Mouse (Mus musculus): Measurements from ENCODE around the gene Smad3.
A peak's percentile ranks its signal among the peaks of the same experiment; 100 is the strongest.

The Smad3 gene

GRCm38 (mm10) chr9:63718735-63719358 is 38.9 kb downstream of the Smad3 start:
- DNase-seq: no peak

- no peak for DNase-seq
Observed at GRCm38 (mm10) chr9:63718170-63718569, 39.6 kb downstream of the Smad3 start.

- no peak for DNase-seq
Observed at GRCm38 (mm10) chr9:63717474-63718005, 40.3 kb downstream of the Smad3 start.

DNA sequence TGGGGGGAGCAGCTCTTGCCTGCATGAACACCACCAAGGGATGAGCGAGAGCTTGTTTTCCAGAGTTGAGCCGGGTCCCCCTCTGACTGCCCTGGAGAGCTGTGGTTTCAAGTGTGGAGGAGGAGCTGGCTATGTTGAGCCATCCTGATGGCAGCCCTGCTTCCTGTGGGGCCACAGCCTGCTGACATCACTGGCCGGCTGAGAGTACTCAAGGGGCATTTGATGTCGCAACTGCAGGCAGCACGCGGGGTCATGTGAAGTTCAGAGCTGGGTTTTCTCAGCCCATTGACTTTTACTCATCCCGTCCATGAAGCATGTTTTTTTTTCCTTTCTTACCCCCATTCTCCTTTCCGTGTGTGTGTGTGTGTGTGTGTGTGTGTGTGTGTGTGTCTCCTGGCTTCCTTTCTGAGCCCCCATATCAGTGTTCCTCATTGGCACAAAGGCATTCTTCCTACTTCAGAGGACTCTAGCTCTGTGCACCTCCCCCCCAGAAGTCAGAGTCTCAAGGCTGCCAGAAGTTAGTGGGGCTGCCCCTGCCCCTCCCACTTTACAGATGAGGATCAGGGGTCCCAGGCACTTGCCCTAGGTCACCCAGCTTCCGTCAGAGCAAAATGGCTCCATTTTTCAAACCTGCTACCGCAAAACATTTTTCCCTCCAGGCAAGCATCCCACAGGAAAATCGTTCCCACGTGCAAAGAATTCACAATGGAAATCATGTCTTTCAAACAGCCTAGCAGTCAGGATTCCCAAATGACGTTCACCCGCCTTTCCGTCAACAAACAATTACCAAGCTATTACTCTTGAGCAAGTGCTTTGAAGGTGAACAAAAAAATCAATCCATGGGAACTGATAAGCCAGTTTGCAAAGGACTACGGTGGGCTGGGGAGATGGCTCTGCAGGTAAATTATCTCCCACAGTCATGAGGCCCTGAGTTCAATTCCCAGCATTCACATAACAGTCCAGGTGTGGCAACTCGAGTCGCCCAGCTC is 41.4 kb downstream of the Smad3 start:
- DNase-seq: no peak

GRCm38 (mm10) chr9:63714572-63714971 is 43.2 kb downstream of the Smad3 start:
- DNase-seq: no peak

DNA sequence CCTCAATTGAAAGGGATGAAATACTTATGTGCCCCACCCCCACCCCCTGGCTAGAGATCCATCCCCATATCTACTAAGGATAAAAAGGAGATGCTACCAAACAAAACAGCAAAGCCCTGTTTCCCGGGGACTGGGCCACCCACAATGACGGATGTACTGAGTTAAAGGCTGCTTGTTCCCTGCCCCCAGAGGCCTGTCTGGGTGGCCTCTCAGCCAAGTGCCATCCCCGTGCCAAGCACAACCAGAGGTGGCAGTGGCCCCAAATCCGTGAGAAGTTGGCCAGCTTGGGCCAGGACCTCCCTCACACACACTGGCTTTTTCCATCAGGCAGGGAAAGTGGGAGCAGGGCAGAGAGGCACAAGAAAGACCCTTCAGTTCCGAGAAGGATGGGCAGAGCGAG is 45.0 kb downstream of the Smad3 start:
- no peak for DNase-seq

DNA sequence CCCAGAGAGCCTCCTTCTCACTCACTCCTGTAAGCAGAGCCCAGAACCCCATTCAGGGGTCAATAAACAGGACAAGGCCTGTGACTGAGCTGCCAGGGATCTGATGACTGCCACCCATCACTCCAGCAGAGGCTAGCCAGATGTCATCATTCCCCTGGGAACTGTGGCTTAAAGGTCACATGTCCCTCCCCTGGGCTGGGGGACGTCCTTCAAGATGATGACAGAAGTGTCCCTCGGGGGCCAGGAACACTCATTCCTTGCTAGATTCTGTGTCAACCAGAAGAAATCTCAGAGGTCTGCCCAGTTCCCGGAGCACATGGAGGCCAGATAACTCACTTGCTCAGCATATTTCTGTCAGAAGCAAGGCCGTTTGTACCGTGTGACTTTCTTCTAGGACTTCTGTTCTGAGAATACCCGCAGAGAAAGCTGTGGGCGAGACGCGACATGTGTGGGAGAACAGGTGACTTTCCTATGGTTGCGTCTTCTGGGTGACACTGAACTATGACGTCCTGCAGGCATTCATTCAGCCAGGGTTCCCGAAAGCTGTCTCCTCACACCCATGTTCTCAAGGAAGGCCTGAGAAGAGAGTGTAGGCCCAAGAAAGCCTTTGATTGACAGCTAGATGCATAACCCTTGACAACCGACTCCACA is 46.1 kb downstream of the Smad3 start:
- no peak for DNase-seq

DNA sequence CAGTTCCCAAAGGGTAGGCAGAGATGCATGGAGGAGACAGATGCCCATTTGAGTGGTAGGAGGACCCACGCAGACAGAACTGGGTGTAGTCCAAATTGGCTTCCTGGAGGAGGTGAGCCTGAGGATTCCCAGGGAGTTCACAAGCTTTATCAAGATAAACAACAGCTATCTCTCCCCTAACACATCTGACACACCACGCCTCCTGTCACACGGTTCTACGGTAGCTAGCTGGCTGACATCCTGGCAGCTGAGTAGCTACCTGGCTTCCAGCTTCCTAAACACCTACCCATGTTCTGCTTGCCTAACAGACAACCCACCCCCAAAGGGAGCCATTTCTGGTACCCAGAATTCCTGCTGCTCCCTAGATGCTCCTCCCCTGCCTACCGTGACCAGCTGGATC is 47.9 kb downstream of the Smad3 start:
- no peak for DNase-seq

DNA sequence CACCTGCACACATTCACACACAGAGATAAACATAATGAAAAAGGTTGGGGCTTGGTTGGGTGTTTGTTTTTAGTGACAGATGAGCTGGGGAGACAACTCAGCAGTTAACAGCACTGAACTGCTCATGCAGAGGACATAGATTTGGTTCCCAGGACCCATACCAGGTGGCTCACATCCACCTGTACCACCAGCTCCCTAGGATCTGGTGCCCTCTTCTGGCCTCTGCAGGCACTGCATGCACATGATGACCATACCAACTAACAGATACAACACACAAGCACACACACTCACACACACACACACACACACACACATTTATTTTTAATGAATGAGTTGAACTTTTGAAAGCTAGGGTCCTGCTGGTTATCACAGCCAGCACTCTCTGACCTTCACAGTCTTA is 48.5 kb downstream of the Smad3 start:
- DNase-seq: no peak

GRCm38 (mm10) chr9:63707816-63708588 is 49.8 kb downstream of the Smad3 start:
- DNase-seq: no peak

GRCm38 (mm10) chr9:63706152-63706733 is 51.6 kb downstream of the Smad3 start:
- DNase-seq: peak; percentile 54

GRCm38 (mm10) chr9:63704979-63705751 is 52.6 kb downstream of the Smad3 start:
- no peak for DNase-seq

- DNase-seq: no peak
Observed at GRCm38 (mm10) chr9:63704131-63704530, 53.7 kb downstream of the Smad3 start.

- no peak for DNase-seq
Observed at GRCm38 (mm10) chr9:63703236-63703785, 54.5 kb downstream of the Smad3 start.

- DNase-seq: peak; percentile 45
Observed at GRCm38 (mm10) chr9:63702502-63703013, 55.2 kb downstream of the Smad3 start.

GRCm38 (mm10) chr9:63701957-63702309 is 55.9 kb downstream of the Smad3 start:
- no peak for DNase-seq

DNA sequence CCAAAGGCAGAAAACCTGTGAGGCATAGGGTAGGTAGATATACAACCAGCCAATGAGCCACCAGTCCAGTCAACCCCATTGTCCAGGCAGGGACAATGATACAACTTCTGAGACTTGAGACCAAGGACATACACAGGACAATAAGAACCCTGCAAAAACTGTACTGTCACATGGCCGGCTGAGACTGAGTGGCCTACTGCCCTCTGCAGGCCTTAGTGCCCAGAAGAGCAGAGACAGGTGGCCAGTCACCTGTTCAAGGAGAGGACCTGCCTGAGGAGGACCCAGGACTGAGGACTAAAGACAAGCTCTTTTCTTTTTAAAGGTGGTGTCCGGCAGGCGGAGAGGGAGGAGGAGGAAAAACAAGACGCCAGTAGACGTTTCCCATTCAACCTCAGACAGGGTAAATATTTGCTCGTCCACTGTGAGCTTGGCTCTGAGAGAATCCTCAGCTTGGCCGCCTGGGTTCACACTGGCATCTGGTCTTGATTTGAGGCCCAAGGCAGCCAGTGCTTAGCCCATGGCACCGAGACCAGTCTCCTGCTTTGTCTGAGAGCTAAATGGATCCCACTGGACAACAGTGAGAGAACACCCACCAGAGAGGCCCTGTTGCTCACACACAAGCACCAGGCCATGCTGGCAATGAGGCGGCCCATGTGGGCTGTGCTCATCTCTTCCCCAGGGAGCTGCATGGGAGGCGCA is 56.4 kb downstream of the Smad3 start:
- DNase-seq: no peak

DNA sequence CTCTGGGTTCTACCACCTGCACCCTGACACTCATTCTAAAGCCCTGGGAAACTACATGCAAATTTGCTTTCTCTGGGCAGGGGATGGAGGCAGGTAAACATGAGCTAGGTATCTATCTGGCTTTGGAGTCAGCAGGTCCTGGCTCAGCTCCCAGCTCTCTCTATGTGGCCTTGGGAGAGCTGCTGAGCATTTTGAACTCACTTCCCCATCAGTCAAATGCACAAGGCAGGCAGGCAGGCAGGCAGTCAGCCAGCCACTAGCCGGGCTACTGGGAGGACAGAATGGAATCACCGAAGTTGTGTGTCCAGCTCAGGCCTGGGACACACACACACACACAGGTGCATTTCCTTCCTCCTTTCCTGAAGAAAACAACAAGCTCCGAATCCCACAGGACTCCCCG is 58.6 kb downstream of the Smad3 start:
- no peak for DNase-seq

- no peak for DNase-seq
Observed at GRCm38 (mm10) chr9:63698320-63699045, 59.3 kb downstream of the Smad3 start.

DNA sequence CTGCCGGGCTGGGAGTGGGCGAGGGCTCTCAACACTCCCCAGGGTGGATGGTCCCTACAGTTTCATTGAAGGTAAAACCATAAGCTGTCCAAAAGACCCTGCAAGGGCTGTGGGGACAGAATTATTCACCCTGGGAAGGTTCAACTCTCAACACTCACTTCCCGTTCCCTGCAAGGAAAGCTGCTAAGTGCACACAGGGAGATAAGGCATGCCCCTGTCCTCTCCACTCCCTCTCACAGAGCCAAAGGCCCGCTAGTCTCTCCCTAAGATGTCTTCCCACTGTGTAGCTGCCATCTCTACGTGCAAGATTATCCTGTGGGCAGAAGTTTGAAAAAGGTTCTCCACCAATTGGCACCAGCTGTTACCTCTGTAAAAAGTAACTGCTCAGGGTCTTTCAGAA is 60.2 kb downstream of the Smad3 start:
- no peak for DNase-seq

All from right cerebral cortex, postnatal 14 days (tissue).